Mouse (Mus musculus) brain, adult 10 weeks (tissue): ENCODE data around the gene Syde2. TPM values are rescaled to one million over a fixed set of nuclear protein-coding genes. Genes with fewer than 3 reads are reported as not detected.

Experiments
- polyA plus RNA-seq: library from polyadenylated mRNA; stranded (reverse); fragments of 350-450 nt; fragmentation: Illumina TruSeq; extraction: RNeasy Lipid Tissue Mini Kit (QIAGEN cat#74804); gene quantifications from one replicate; pipeline ENCODE4 v1.2.3, GENCODE M21; 2015; ENCODE audit warnings: low read depth, low replicate concordance

The Syde2 gene
- 1.3 TPM for polyA plus RNA-seq

GRCm38 (mm10) chr3:145987268-145987969, at the start of gene Syde2:
Gene Syde2, plus strand, starts transcription at chr3:145987870.

Other genes with a start within 250 kb of the Syde2 start
- gene Ddah1, start 229.2 kb upstream of the Syde2 start, polyA plus RNA-seq: 63.8 TPM
- 16.7 TPM for gene Bcl10, start 65.1 kb upstream of the Syde2 start, polyA plus RNA-seq
- 49.2 TPM for gene 2410004B18Rik, start 49.9 kb upstream of the Syde2 start, polyA plus RNA-seq
- 1.7 TPM for gene Wdr63, start 120.3 kb downstream of the Syde2 start, polyA plus RNA-seq
- not detected for gene Mcoln3, start 129.6 kb downstream of the Syde2 start, polyA plus RNA-seq
- gene Mcoln2, start 162.0 kb downstream of the Syde2 start, polyA plus RNA-seq: not detected
- 0.18 TPM for gene Lpar3, start 233.1 kb downstream of the Syde2 start, polyA plus RNA-seq